Mouse (Mus musculus) right cerebral cortex, postnatal 10 days (tissue): ENCODE measurements at regions not wholly inside any gene's neighbourhood (a gene's known extent, or its start where the extent isn't known, plus 50 kb on each side); places are given as distances from the start of the nearest gene placed in this dataset.
A peak's percentile ranks its signal among the peaks of the same experiment; 100 is the strongest.

ENCODE experiments used
- DNase-seq, 2 experiments: peaks; one replicate each; pipeline ENCODE4 v3.0.0; 2021; ENCODE audit warnings: low spot score in 2 of 2

DNA sequence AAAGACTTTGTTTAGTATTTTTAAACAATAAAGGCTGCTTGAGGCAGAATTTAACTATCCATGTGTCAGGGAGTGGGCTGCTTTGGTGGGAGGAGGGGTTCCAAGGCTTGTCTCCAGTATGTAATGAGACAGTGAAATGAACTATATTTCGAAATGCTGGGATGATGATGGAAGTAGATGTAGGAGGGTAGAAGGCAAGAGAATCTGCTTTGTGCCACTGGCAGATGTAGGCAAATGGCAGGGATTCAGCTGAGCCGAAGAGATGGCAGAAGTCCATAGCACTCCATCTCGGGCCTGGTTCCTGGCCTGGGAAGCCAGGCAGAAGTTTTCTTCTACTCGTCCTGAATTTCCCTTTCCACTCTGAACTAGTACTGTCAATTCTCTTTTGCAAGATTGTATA lies 1681.6 kb upstream of the Cdh8 start:
- DNase-seq = peak; percentile 54 to 57
